Mouse (Mus musculus): ENCODE data around the gene Cd8b1.

DNA sequence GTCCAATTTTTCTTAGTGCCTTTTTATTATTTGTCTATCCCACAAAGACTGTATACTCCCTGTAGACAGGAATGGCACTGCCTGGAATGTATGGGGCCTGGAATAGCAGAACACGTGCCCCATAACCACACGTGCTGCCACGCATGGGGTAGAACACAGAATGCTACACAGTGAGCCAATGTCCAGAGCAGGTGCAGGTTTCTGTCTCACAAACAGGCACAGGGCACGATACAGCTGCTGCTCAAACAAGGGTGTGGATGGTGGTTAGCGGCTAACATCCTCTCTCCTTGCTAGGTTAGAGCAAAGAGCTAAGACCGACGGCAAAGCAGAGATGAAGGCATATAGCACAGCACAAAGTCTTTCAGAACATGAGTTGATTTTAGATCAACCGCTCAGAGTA lies 15.1 kb upstream of the Cd8b1 start:
- TF ChIP-seq CTCF (IDR thresholded peaks at IDR 0.05; ENCODE audit: borderline replicate concordance, extremely low read depth, insufficient read depth, insufficient read length) (no peak), POLR2A (IDR thresholded peaks at IDR 0.05; ENCODE audit: borderline replicate concordance, extremely low read depth, insufficient read depth, insufficient read length, poor library complexity, severe bottlenecking) (no peak)

Measured in brain, embryonic 14.5 days (tissue).